ENCODE assay signal across 8 mouse cellular contexts in the genomic region with DNA sequence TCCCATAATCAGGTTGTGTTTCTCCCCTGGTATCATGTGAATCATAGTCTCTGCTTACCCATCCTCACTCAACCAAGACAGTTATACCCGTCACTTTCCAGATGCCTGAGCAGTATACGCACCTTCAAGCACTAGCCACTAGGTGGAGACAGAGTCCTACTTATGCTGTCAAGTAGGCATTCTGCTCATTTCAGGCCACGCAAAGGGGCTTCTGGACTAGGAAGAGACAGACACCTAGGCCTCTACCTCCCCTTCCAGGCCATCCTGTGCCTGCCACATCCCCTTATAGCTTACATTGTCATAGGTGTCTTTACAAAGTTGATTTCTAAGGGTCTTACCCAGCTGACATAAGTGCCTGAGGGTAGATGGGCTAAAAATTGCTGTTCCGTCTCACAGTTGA. TPM values are rescaled to one million over a fixed set of nuclear protein-coding genes. Genes with fewer than 3 reads are reported as not detected.
DNase-seq lines count a peak whose midpoint lies in the region; ATAC-seq lines count a peak whose summit lies in the region.

No protein-coding gene starts in this region.

- 25% methylated on average over 4 of the region's 4 CpGs for WGBS in kidney, embryonic 16.5 days
- 23% methylated on average over 4 of the region's 4 CpGs for WGBS in liver, embryonic 13.5 days (ENCODE audit: insufficient replicate concordance)
- WGBS in neural tube, embryonic 11.5 days: 26% methylated on average over 4 of the region's 4 CpGs

- H3K36me3 ChIP-seq in kidney, embryonic 16.5 days (ENCODE audit: insufficient read depth, low read length): no peaks in the 10 kb centered on the region
- no peaks in the 10 kb centered on the region for H3K36me3 ChIP-seq in liver, embryonic 13.5 days
- no peaks in the 10 kb centered on the region for H3K36me3 ChIP-seq in neural tube, embryonic 11.5 days (ENCODE audit: control insufficient read depth, insufficient read depth, low read length)

- H3K4me1 ChIP-seq in kidney, embryonic 16.5 days (ENCODE audit: insufficient read depth, low read length): peaks cover 23% of the 10 kb centered on the region
- H3K4me1 ChIP-seq in liver, embryonic 13.5 days (replicated peaks): peaks cover 25% of the 10 kb centered on the region
- peaks cover 30% of the 10 kb centered on the region for H3K4me1 ChIP-seq in neural tube, embryonic 11.5 days (ENCODE audit: control insufficient read depth, insufficient read depth, low read length)

- DNase-seq in CD4-positive, CD25-positive, alpha-beta regulatory T cell, adult 2 months (ENCODE audit: low read depth, low spot score): peak; percentile 81
- DNase-seq in adrenal gland, adult (ENCODE audit: inconsistent age in 2 of 2, low spot score in 1 of 2): peak; percentile 76 to 93
- DNase-seq in gastrocnemius, postnatal 14 days: peak; percentile 56
- peak; percentile 40 for DNase-seq in liver, embryonic 13.5 days
- peak; percentile 79 for DNase-seq in neural tube, embryonic 11.5 days (ENCODE audit: low spot score)
- DNase-seq in thymus, postnatal 0 days (ENCODE audit: low spot score): peak; percentile 86

- peaks cover 10% of the 10 kb centered on the region; the same call in 1 of the 2 replicates for H3K27me3 ChIP-seq in kidney, embryonic 16.5 days (ENCODE audit: insufficient read depth, low read length)
- peaks cover 16% of the 10 kb centered on the region for H3K27me3 ChIP-seq in liver, embryonic 13.5 days
- no peaks in the 10 kb centered on the region for H3K27me3 ChIP-seq in neural tube, embryonic 11.5 days (ENCODE audit: control insufficient read depth, insufficient read depth, low read length)

- H3K9me3 ChIP-seq in kidney, embryonic 16.5 days (ENCODE audit: low read length): peaks cover 7% of the 10 kb centered on the region
- peaks cover 7% of the 10 kb centered on the region for H3K9me3 ChIP-seq in liver, embryonic 13.5 days (replicated peaks)
- H3K9me3 ChIP-seq in neural tube, embryonic 11.5 days (ENCODE audit: control insufficient read depth, low read length): no peaks in the 10 kb centered on the region

- intact Hi-C loops in gastrocnemius, postnatal 14 days (cut with DNase I; ENCODE audit: low total_unique reads): loop anchor here (10.0 kb wide), 1 partner anchor 409 kb away; the partner anchor contains the start of gene Zw10

- H3K4me2 ChIP-seq in kidney, embryonic 16.5 days (replicated peaks; ENCODE audit: low read depth, low read length): no peak overlapping the region
- H3K4me2 ChIP-seq in liver, embryonic 13.5 days: no peak overlapping the region
- H3K4me2 ChIP-seq in neural tube, embryonic 11.5 days (ENCODE audit: low read depth): no peak overlapping the region

- ATAC-seq in common myeloid progenitor, adult 5-6 weeks (replicated peaks; ENCODE audit: low read depth, poor library complexity, severe bottlenecking): peak; percentile 73
- ATAC-seq in kidney, embryonic 16.5 days (ENCODE audit: low FRiP score, low TSS enrichment): 0 out of 2 replicates have a peak, but pooled peaks have one; percentile 16
- no peak for ATAC-seq in liver, embryonic 13.5 days (ENCODE audit: low read depth)
- ATAC-seq in neural tube, embryonic 11.5 days (ENCODE audit: insufficient read depth, low FRiP score, low TSS enrichment): no peak

- no peak overlapping the region for H3K27ac ChIP-seq in kidney, embryonic 16.5 days (ENCODE audit: low read length)
- no peak overlapping the region for H3K27ac ChIP-seq in liver, embryonic 13.5 days
- no peak overlapping the region for H3K27ac ChIP-seq in neural tube, embryonic 11.5 days (ENCODE audit: low read depth, low read length)

- H3K4me3 ChIP-seq in kidney, embryonic 16.5 days (ENCODE audit: low read length): no peak overlapping the region
- no peak overlapping the region for H3K4me3 ChIP-seq in liver, embryonic 13.5 days (replicated peaks)
- no peak overlapping the region for H3K4me3 ChIP-seq in neural tube, embryonic 11.5 days (ENCODE audit: low read depth, low read length)

- no peak overlapping the region for H3K9ac ChIP-seq in kidney, embryonic 16.5 days (replicated peaks; ENCODE audit: low read length)
- no peak overlapping the region for H3K9ac ChIP-seq in liver, embryonic 13.5 days
- no peak overlapping the region for H3K9ac ChIP-seq in neural tube, embryonic 11.5 days (ENCODE audit: low read length)

RNA-seq across cellular contexts. Expression of gene Nnmt, which starts 41.3 kb away (rescaled TPM):
- total RNA-seq in common myeloid progenitor, adult 5-6 weeks (2017): not detected in 2 replicates
- total RNA-seq in gastrocnemius, postnatal 14 days (2021): 1 to 10 TPM; 6.2 to 7.8 TPM
- polyA plus RNA-seq in kidney, embryonic 16.5 days (2015; fragmentation: Nextera tagmentation; extraction: Ambion mirVana): 2.4 TPM in 2 replicates
- polyA plus RNA-seq in liver, embryonic 13.5 days (2015; fragmentation: Nextera tagmentation; extraction: Ambion mirVana): 0.35 and 0.58 TPM in 2 replicates
- 0.76 and 0.82 TPM in 2 replicates for polyA plus RNA-seq in neural tube, embryonic 11.5 days (2014; fragmentation: Nextera tagmentation; extraction: Ambion mirVana)
- 1.7 and 2.2 TPM in 2 replicates for polyA plus RNA-seq in thymus, postnatal 0 days (2015; fragmentation: Nextera tagmentation; extraction: Ambion mirVana)

Comparison
In these comparisons a context has a peak if more than half of its experiments do, and no peak if none do; other contexts are left out.
1. ATAC-seq: peak in common myeloid progenitor, adult 5-6 weeks (single experiment) and kidney, embryonic 16.5 days (single experiment); none in liver, embryonic 13.5 days (single experiment) and neural tube, embryonic 11.5 days (single experiment).
2. Peak in every context shown above with its lines, with median percentiles within 50 percentile points of each other: DNase-seq.